Mouse (Mus musculus) bone marrow, adult 2 months (tissue): ENCODE results near the gene Prkcz.

Experiments used
- CTCF ChIP-seq: fragments of 200-500 bp; IDR thresholded peaks from 2 replicates; pipeline ENCODE4 v1.5.1; 2011; ENCODE audit warnings: low read length, control low read depth; ENCODE audit not compliant: control insufficient read depth, insufficient read depth
- POLR2A ChIP-seq: fragments of 200-500 bp; IDR thresholded peaks from 2 replicates; pipeline ENCODE4 v1.6.1; 2011; ENCODE audit warnings: low read depth, mild to moderate bottlenecking, control low read depth, low read length, borderline replicate concordance; ENCODE audit not compliant: control insufficient read depth

DNA sequence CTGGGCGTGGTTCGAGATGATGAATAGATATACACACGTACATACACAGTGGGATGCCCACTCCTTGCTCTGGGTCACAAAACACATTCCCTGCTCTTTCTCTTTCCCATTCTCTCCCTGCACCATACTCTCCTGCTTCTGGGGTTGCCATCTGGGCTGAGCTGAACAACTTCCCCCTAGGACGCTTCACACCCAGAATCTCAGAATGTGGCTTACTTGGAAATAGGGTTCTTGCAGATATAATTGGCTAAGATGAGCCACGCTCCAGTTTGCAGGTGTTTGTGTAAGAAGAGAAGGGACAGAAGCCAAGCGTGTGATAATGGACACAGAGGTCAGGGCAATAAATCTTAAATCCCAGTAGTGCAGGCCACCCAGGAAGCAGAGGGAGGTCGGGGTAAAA, 20.8 kb upstream of the Prkcz start:
- TF ChIP-seq CTCF (no peak), POLR2A (no peak)
